8 mouse cellular contexts compared by ENCODE assay signal in the genomic region with DNA sequence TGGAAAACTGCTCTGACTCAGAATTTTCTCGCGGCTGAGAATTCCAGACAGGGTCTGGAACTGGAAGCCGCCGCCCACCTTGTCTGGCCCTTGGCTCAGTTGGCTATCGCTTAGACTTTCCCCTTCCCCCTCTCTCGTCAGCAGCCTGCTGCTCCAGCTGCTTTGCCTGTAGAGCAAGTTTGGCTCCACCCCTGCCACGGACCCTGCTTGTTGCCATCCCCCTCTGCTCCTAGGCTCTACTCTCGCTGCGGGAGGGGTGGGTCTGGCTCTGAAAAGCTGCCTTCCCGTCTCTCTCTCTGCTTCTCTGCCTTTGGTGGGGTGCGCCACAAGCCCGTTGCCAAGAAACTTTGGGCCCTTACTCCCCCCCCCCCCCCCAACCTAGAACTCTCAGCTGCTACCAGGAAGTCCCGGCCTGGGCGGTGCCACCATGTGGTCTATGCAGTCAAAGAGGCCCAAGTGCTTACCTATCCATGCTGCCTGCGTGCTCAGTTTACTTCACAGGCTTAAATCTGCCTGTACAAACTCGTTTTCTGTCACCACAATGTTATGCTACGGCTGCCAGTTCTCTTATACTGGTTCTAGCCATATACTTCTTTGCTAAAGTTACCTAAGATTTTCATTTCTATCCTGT. TPM values are rescaled to one million over a fixed set of nuclear protein-coding genes. Genes with fewer than 3 reads are reported as not detected.
DNase-seq lines count a peak whose midpoint lies in the region; ATAC-seq and TF ChIP-seq lines count a peak whose summit lies in the region.

No protein-coding gene starts in this region.

- peak overlapping the region; percentile 44 for H3K4me3 ChIP-seq in heart, postnatal 0 days (ENCODE audit: low read depth, low read length)

- peak; percentile 84 for ATAC-seq in heart, postnatal 0 days (ENCODE audit: insufficient read depth, low read depth)

- H3K9me3 ChIP-seq in heart, postnatal 0 days (replicated peaks; ENCODE audit: control insufficient read depth, low read length) = no peaks in the 10 kb centered on the region

- no peaks in the 10 kb centered on the region for H3K36me3 ChIP-seq in heart, postnatal 0 days (replicated peaks; ENCODE audit: control insufficient read depth, insufficient read depth, low read length)

- no peak for TF ChIP-seq EP300 in heart, postnatal 0 days (IDR thresholded peaks at IDR 0.05; ENCODE audit: low read depth)

- H3K9ac ChIP-seq in heart, postnatal 0 days (replicated peaks; ENCODE audit: low read depth, low read length) = peak overlapping the region; percentile 40; the same call in 1 of the 2 replicates

- peak overlapping the region; percentile 67 for H3K4me2 ChIP-seq in heart, postnatal 0 days (ENCODE audit: low read depth, low read length)

- no peak overlapping the region for H3K27ac ChIP-seq in heart, postnatal 0 days (ENCODE audit: low read depth)

- 0 out of 2 replicates have a peak, but pooled peaks cover 3% of the 10 kb centered on the region for H3K4me1 ChIP-seq in heart, postnatal 0 days (ENCODE audit: control insufficient read depth, insufficient read depth)

- no peaks in the 10 kb centered on the region for H3K27me3 ChIP-seq in heart, postnatal 0 days (ENCODE audit: control insufficient read depth, insufficient read depth, low read length)

- WGBS in heart, postnatal 0 days = 7% methylated on average over 16 of the region's 17 CpGs

- DNase-seq in retina, embryonic 14.5 days (ENCODE audit: low spot score) = peak; percentile 24
- no peak for DNase-seq in retina, postnatal 1 day
- DNase-seq in heart, postnatal 0 days (ENCODE audit: low spot score) = peak; percentile 60
- peak; percentile 40 for DNase-seq in kidney, postnatal 14 days
- peak; percentile 24 to 29 for DNase-seq in lung, postnatal 4 days
- DNase-seq in testis, postnatal 10 days (ENCODE audit: low spot score) = peak; percentile 70
- no peak for DNase-seq in layer of hippocampus, postnatal 10 days (ENCODE audit: low spot score in 2 of 2)
- DNase-seq in spleen, postnatal 14 days (ENCODE audit: low spot score in 2 of 2) = no peak

- no peak for TF ChIP-seq CTCF in heart, postnatal 0 days (IDR thresholded peaks at IDR 0.05; ENCODE audit: low read depth)

RNA-seq across cellular contexts. Expression of a gene that starts 3.7 kb away (rescaled TPM):
- not detected in 2 replicates for total RNA-seq in heart, postnatal 0 days (2014; rRNA removed; ENCODE audit: low replicate concordance)
- 0.05 TPM in 1 of 2 replicates, not detected in the other for polyA plus RNA-seq in heart, postnatal 0 days (2015; fragmentation: Nextera tagmentation; extraction: Ambion mirVana)
- total RNA-seq in layer of hippocampus, postnatal 10 days (2021) = not detected

RNA-seq across cellular contexts. Expression of a gene that starts 26.8 kb away (rescaled TPM):
- not detected in 2 replicates for total RNA-seq in heart, postnatal 0 days (2014; rRNA removed; ENCODE audit: low replicate concordance)
- polyA plus RNA-seq in heart, postnatal 0 days (2015; fragmentation: Nextera tagmentation; extraction: Ambion mirVana) = not detected in 2 replicates
- total RNA-seq in layer of hippocampus, postnatal 10 days (2021) = not detected

RNA-seq across cellular contexts. Expression of a gene that starts 34.0 kb away (rescaled TPM):
- not detected in 2 replicates for total RNA-seq in heart, postnatal 0 days (2014; rRNA removed; ENCODE audit: low replicate concordance)
- polyA plus RNA-seq in heart, postnatal 0 days (2015; fragmentation: Nextera tagmentation; extraction: Ambion mirVana) = not detected in 2 replicates
- not detected for total RNA-seq in layer of hippocampus, postnatal 10 days (2021)

RNA-seq across cellular contexts. Expression of a gene that starts 46.8 kb away (rescaled TPM):
- total RNA-seq in heart, postnatal 0 days (2014; rRNA removed; ENCODE audit: low replicate concordance) = not detected in 2 replicates
- polyA plus RNA-seq in heart, postnatal 0 days (2015; fragmentation: Nextera tagmentation; extraction: Ambion mirVana) = not detected in 2 replicates
- not detected for total RNA-seq in layer of hippocampus, postnatal 10 days (2021)

RNA-seq across cellular contexts. Expression of a gene that starts 48.5 kb away (rescaled TPM):
- not detected in 2 replicates for total RNA-seq in heart, postnatal 0 days (2014; rRNA removed; ENCODE audit: low replicate concordance)
- polyA plus RNA-seq in heart, postnatal 0 days (2015; fragmentation: Nextera tagmentation; extraction: Ambion mirVana) = not detected in 2 replicates
- not detected for total RNA-seq in layer of hippocampus, postnatal 10 days (2021)

Comparison
In these comparisons a context has a peak if more than half of its experiments do, and no peak if none do; other contexts are left out.
1. DNase-seq: peak in retina, embryonic 14.5 days (single experiment), heart, postnatal 0 days (single experiment), kidney, postnatal 14 days (single experiment), lung, postnatal 4 days (2 of 2) and testis, postnatal 10 days (single experiment); none in retina, postnatal 1 day (single experiment), layer of hippocampus, postnatal 10 days (0 of 2) and spleen, postnatal 14 days (0 of 2).